Mouse (Mus musculus) forebrain, embryonic 12.5 days (tissue): ENCODE data around the gene Kdm2a. TPM values are rescaled to one million over a fixed set of nuclear protein-coding genes. Genes with fewer than 3 reads are reported as not detected.

ENCODE experiments used
- ATAC-seq: fragments of 200-750 bp; cut with Nextera tagmentation; 2 replicates; pipeline ENCODE4 v1.8.0; 2017; ENCODE audit warnings: moderate TSS enrichment; ENCODE audit not compliant: low FRiP score
- H3K27ac ChIP-seq: fragments of 300-500 bp; sonication (generic); 2 replicates; pipeline ENCODE4 v1.5.1; 2016; ENCODE audit warnings: mild to moderate bottlenecking
- H3K27me3 ChIP-seq: fragments of 300-500 bp; sonication (generic); 2 replicates; pipeline ENCODE4 v1.6.1; 2016; ENCODE audit warnings: mild to moderate bottlenecking
- H3K36me3 ChIP-seq: fragments of 300-500 bp; sonication (generic); replicated peaks from 2 replicates; pipeline ENCODE4 v1.6.1; 2016; ENCODE audit warnings: mild to moderate bottlenecking
- H3K4me1 ChIP-seq: fragments of 300-500 bp; sonication (generic); 2 replicates; pipeline ENCODE4 v1.6.1; 2016
- H3K4me2 ChIP-seq: fragments of 300-500 bp; sonication (generic); 2 replicates; pipeline ENCODE4 v1.6.1; 2016; ENCODE audit warnings: mild to moderate bottlenecking, moderate library complexity
- H3K4me3 ChIP-seq: fragments of 300-500 bp; sonication (generic); replicated peaks from 2 replicates; pipeline ENCODE4 v1.5.1; 2016; ENCODE audit warnings: mild to moderate bottlenecking
- H3K9ac ChIP-seq: fragments of 300-500 bp; sonication (generic); 2 replicates; pipeline ENCODE4 v1.6.1; 2016; ENCODE audit warnings: mild to moderate bottlenecking
- H3K9me3 ChIP-seq: fragments of 300-500 bp; sonication (generic); 2 replicates; pipeline ENCODE4 v1.6.1; 2016
- whole genome bisulfite sequencing: fragments of 180-500 bp; shearing (Covaris S2); methylation state at CpG from one replicate; pipeline ENCODE4 v1.1.7; 2016; 5-methylcytosine and 5-hydroxymethylcytosine counted together
- polyA plus RNA-seq: library from polyadenylated mRNA; unstranded; fragments of >200 nt; fragmentation: Nextera tagmentation; extraction: Ambion mirVana; gene quantifications from 2 replicates; pipeline ENCODE4 v1.2.1, GENCODE M21; 2016

The Kdm2a gene
- polyA plus RNA-seq, 1 experiment from 2014 or later = 57.2 TPM

GRCm38 (mm10) chr19:4319272-4319671 is 78.8 kb downstream of the Kdm2a start:
- no peaks in the 10 kb centered on the region for H3K9me3 ChIP-seq
- H3K36me3 ChIP-seq = peaks cover 82% of the 10 kb centered on the region
- H3K4me3 ChIP-seq = no peak overlapping the region
- ATAC-seq = no peak
- H3K9ac ChIP-seq = no peak overlapping the region
- no peak overlapping the region for H3K4me2 ChIP-seq
- no peak overlapping the region for H3K27ac ChIP-seq
- no peaks in the 10 kb centered on the region for H3K27me3 ChIP-seq
- 85% methylated on average over 4 of the region's 4 CpGs for WGBS
- no peaks in the 10 kb centered on the region for H3K4me1 ChIP-seq

GRCm38 (mm10) chr19:4317181-4317580 is 80.9 kb downstream of the Kdm2a start:
- Histone ChIP-seq H3K4me2 (no peak overlapping the region), H3K4me1 (no peaks in the 10 kb centered on the region), H3K9me3 (no peaks in the 10 kb centered on the region), H3K27me3 (no peaks in the 10 kb centered on the region), H3K9ac (no peak overlapping the region), H3K36me3 (peaks cover 69% of the 10 kb centered on the region), H3K27ac (no peak overlapping the region), H3K4me3 (no peak overlapping the region)
- 89% methylated on average over 3 of the region's 3 CpGs for WGBS
- ATAC-seq = no peak

- no peaks in the 10 kb centered on the region for H3K4me1 ChIP-seq
- no peak overlapping the region for H3K4me3 ChIP-seq
- H3K27me3 ChIP-seq = no peaks in the 10 kb centered on the region
- no peak overlapping the region for H3K9ac ChIP-seq
- ATAC-seq = no peak
- H3K27ac ChIP-seq = no peak overlapping the region
- no peak overlapping the region for H3K4me2 ChIP-seq
- WGBS = 86% methylated on average over 6 of the region's 6 CpGs
- peaks cover 53% of the 10 kb centered on the region for H3K36me3 ChIP-seq
- H3K9me3 ChIP-seq = no peaks in the 10 kb centered on the region
Measured at GRCm38 (mm10) chr19:4315223-4315944, 82.7 kb downstream of the Kdm2a start.

GRCm38 (mm10) chr19:4309776-4310185 is 88.3 kb downstream of the Kdm2a start:
- no peaks in the 10 kb centered on the region for H3K27me3 ChIP-seq
- H3K4me2 ChIP-seq = no peak overlapping the region
- no peak overlapping the region for H3K4me3 ChIP-seq
- H3K4me1 ChIP-seq = peaks cover 13% of the 10 kb centered on the region
- no peak overlapping the region for H3K9ac ChIP-seq
- ATAC-seq = no peak; the same call in 1 of the 2 replicates
- 0 out of 2 replicates have a peak, but pooled peaks cover 6% of the 10 kb centered on the region for H3K36me3 ChIP-seq
- 0 out of 2 replicates have a peak overlapping the region, but pooled peaks have one; percentile 27 for H3K27ac ChIP-seq
- H3K9me3 ChIP-seq = no peaks in the 10 kb centered on the region

GRCm38 (mm10) chr19:4309302-4309701 is 88.8 kb downstream of the Kdm2a start:
- Histone ChIP-seq H3K36me3 (0 out of 2 replicates have a peak, but pooled peaks cover 6% of the 10 kb centered on the region), H3K9ac (no peak overlapping the region), H3K4me3 (no peak overlapping the region), H3K27me3 (no peaks in the 10 kb centered on the region), H3K4me2 (no peak overlapping the region), H3K4me1 (peaks cover 18% of the 10 kb centered on the region), H3K9me3 (no peaks in the 10 kb centered on the region), H3K27ac (no peak overlapping the region)
- 86% methylated on average over 4 of the region's 4 CpGs for WGBS
- no peak for ATAC-seq

- ATAC-seq = peak; percentile 81
- WGBS = 1% methylated on average over 23 of the region's 46 CpGs
- Histone ChIP-seq H3K4me3 (peak within 1 kb of the TSS; percentile 92), H3K27me3 (no peaks in the 10 kb centered on the region), H3K36me3 (no peaks in the 10 kb centered on the region), H3K4me1 (peaks cover 49% of the 10 kb centered on the region), H3K27ac (peak within 1 kb of the TSS; percentile 80), H3K4me2 (peak within 1 kb of the TSS; percentile 86), H3K9me3 (no peaks in the 10 kb centered on the region), H3K9ac (peak within 1 kb of the TSS; percentile 93)
Measured at GRCm38 (mm10) chr19:4306190-4306577, 91.9 kb downstream of the Kdm2a start, which contains the start of gene Grk2. TSS of gene Grk2 (minus strand) at chr19:4306222.

- Histone ChIP-seq H3K4me1 (peaks cover 55% of the 10 kb centered on the region), H3K4me3 (peak overlapping the region; percentile 92), H3K4me2 (peak overlapping the region; percentile 86), H3K36me3 (no peaks in the 10 kb centered on the region), H3K27me3 (no peaks in the 10 kb centered on the region), H3K27ac (peak overlapping the region; percentile 80), H3K9ac (peak overlapping the region; percentile 93), H3K9me3 (no peaks in the 10 kb centered on the region)
- WGBS = 1% methylated on average over 47 of the region's 68 CpGs
- ATAC-seq = peak; percentile 57
Measured at GRCm38 (mm10) chr19:4305491-4306189, 92.4 kb downstream of the Kdm2a start.

- Histone ChIP-seq H3K27ac (no peak overlapping the region), H3K27me3 (no peaks in the 10 kb centered on the region), H3K9ac (peak overlapping the region; percentile 93), H3K4me2 (peak overlapping the region; percentile 86), H3K4me1 (peaks cover 60% of the 10 kb centered on the region), H3K36me3 (no peaks in the 10 kb centered on the region), H3K9me3 (no peaks in the 10 kb centered on the region), H3K4me3 (peak overlapping the region; percentile 92)
- 63% methylated on average over 4 of the region's 4 CpGs for WGBS
- ATAC-seq = no peak; the same call in 1 of the 2 replicates
Measured at GRCm38 (mm10) chr19:4304871-4305321, 93.2 kb downstream of the Kdm2a start.

- Histone ChIP-seq H3K4me2 (peak overlapping the region; percentile 86), H3K9me3 (no peaks in the 10 kb centered on the region), H3K4me1 (peaks cover 60% of the 10 kb centered on the region), H3K36me3 (no peaks in the 10 kb centered on the region), H3K27me3 (no peaks in the 10 kb centered on the region), H3K27ac (no peak overlapping the region), H3K4me3 (peak overlapping the region; percentile 92), H3K9ac (no peak overlapping the region)
- WGBS = 72% methylated on average over 5 of the region's 5 CpGs
- ATAC-seq = no peak
Measured at GRCm38 (mm10) chr19:4304251-4304821, 93.7 kb downstream of the Kdm2a start.

- Histone ChIP-seq H3K27ac (no peak overlapping the region), H3K27me3 (no peaks in the 10 kb centered on the region), H3K4me3 (no peak overlapping the region), H3K9ac (no peak overlapping the region), H3K4me1 (peaks cover 60% of the 10 kb centered on the region), H3K9me3 (no peaks in the 10 kb centered on the region), H3K4me2 (no peak overlapping the region; the same call in 1 of the 2 replicates), H3K36me3 (no peaks in the 10 kb centered on the region)
- no peak for ATAC-seq
- WGBS = 90% methylated on average over 5 of the region's 5 CpGs
Measured at GRCm38 (mm10) chr19:4303640-4303995, 94.5 kb downstream of the Kdm2a start.

GRCm38 (mm10) chr19:4302936-4303639 is 95.0 kb downstream of the Kdm2a start:
- Histone ChIP-seq H3K27me3 (no peaks in the 10 kb centered on the region), H3K9ac (no peak overlapping the region), H3K36me3 (no peaks in the 10 kb centered on the region), H3K27ac (no peak overlapping the region; the same call in 1 of the 2 replicates), H3K4me3 (no peak overlapping the region), H3K4me1 (peaks cover 60% of the 10 kb centered on the region), H3K4me2 (peak overlapping the region; percentile 17; the same call in 1 of the 2 replicates), H3K9me3 (no peaks in the 10 kb centered on the region)
- ATAC-seq = no peak
- WGBS = 79% methylated on average over 7 of the region's 7 CpGs
